Mouse (Mus musculus) ES-E14 (cell line): ENCODE data around the gene Slc2a2. TPM values are rescaled to one million over a fixed set of nuclear protein-coding genes. Genes with fewer than 3 reads are reported as not detected.

Experiments
- DNase-seq: peaks from one replicate; pipeline ENCODE4 v3.0.0-alpha.2; 2013; ENCODE audit warnings: low read depth, low spot score
- H3K27ac ChIP-seq: 2 replicates; pipeline ENCODE4 v1.5.1; 2012; ENCODE audit warnings: low read depth, mild to moderate bottlenecking, low read length, moderate library complexity, mixed read lengths; ENCODE audit not compliant: poor library complexity, insufficient read depth, severe bottlenecking
- H3K36me3 ChIP-seq: 2 replicates; pipeline ENCODE4 v1.6.1; 2012; ENCODE audit warnings: mild to moderate bottlenecking, low read length, moderate library complexity, mixed read lengths; ENCODE audit not compliant: control insufficient read depth, poor library complexity, insufficient read depth, severe bottlenecking
- H3K4me1 ChIP-seq, 2 experiments: fragments of 150-350 bp in 1 of 2; sonication (generic) in 1 of 2; 2 replicates each; pipeline ENCODE4 v1.6.1; 2012; ENCODE audit warnings: low read length in 2 of 2, mild to moderate bottlenecking in 1 of 2, mixed read lengths in 1 of 2; ENCODE audit not compliant: control insufficient read depth in 2 of 2, insufficient read depth in 2 of 2, poor library complexity in 1 of 2
- H3K4me3 ChIP-seq, 2 experiments: fragments of 150-350 bp in 1 of 2; sonication (generic) in 1 of 2; 2 replicates each; pipeline ENCODE4 v1.5.1; 2012; ENCODE audit warnings: low read length in 2 of 2, low read depth in 1 of 2, mild to moderate bottlenecking in 1 of 2, mixed read lengths in 1 of 2; ENCODE audit not compliant: insufficient read depth in 1 of 2, poor library complexity in 1 of 2, severe bottlenecking in 1 of 2
- H3K9ac ChIP-seq: 2 replicates; pipeline ENCODE4 v1.6.1; 2012; ENCODE audit warnings: low read depth, mild to moderate bottlenecking, low read length, mixed read lengths; ENCODE audit not compliant: poor library complexity, insufficient read depth, severe bottlenecking
- H3K9me3 ChIP-seq: fragments of 150-350 bp; sonication (generic); 2 replicates; pipeline ENCODE4 v1.6.1; 2012; ENCODE audit warnings: low read depth, mild to moderate bottlenecking, low read length; ENCODE audit not compliant: control insufficient read depth, insufficient read depth
- CHD2 ChIP-seq: IDR thresholded peaks from 2 replicates; pipeline ENCODE4 v1.6.1; 2014; ENCODE audit warnings: mild to moderate bottlenecking, low read depth, low read length, inconsistent platforms
- HCFC1 ChIP-seq: IDR thresholded peaks from 2 replicates; pipeline ENCODE4 v1.6.1; 2012; ENCODE audit warnings: low read length, inconsistent platforms, borderline replicate concordance; ENCODE audit not compliant: insufficient read depth
- MAFK ChIP-seq: IDR thresholded peaks from 2 replicates; pipeline ENCODE4 v1.6.1; 2014; ENCODE audit warnings: mild to moderate bottlenecking, low read depth, low read length, inconsistent platforms; ENCODE audit not compliant: insufficient read depth
- ZC3H11A ChIP-seq: IDR thresholded peaks from 2 replicates; pipeline ENCODE4 v1.6.1; 2012; ENCODE audit warnings: low read depth, mild to moderate bottlenecking, inconsistent platforms, low read length, borderline replicate concordance
- ZNF384 ChIP-seq: IDR thresholded peaks from 2 replicates; pipeline ENCODE4 v1.6.1; 2012; ENCODE audit warnings: low read depth, low read length, inconsistent platforms
- in situ Hi-C, 2 experiments: fragments of 600-800 bp; cut with MboI; formaldehyde crosslinking; loops; one replicate each; pipeline ENCODE4 v1.15.1; 2025; ENCODE audit warnings: low sequenced_read_pairs in 2 of 2, inconsistent platforms in 1 of 2; ENCODE audit not compliant: unreplicated experiment in 2 of 2
- total RNA-seq: library from RNA; depleted of rRNA; stranded (reverse); fragments of 300-350 nt; gene quantifications from 2 replicates; pipeline ENCODE4 v1.2.3, GENCODE M21; 2012

The Slc2a2 gene
- total RNA-seq, 1 experiment = not detected

GRCm38 (mm10) chr3:28734712-28735111 is 37.0 kb downstream of the Slc2a2 start:
- DNase-seq = no peak
- Histone ChIP-seq H3K9me3 (no peaks in the 10 kb centered on the region), H3K4me1 (0 out of 4 replicates have a peak, but pooled peaks cover 0 to 3% of the 10 kb centered on the region in 2 experiments), H3K4me3 (no peak overlapping the region), H3K36me3 (no peaks in the 10 kb centered on the region), H3K27ac (no peak overlapping the region), H3K9ac (no peak overlapping the region)
- TF ChIP-seq ZC3H11A (no peak), MAFK (no peak), HCFC1 (no peak)
- in situ Hi-C loops = loop anchor here in 1 of 2 experiments (25.0 kb wide), 1 partner anchor 572 kb away; no protein-coding TSS in a partner anchor

- no peak for DNase-seq
- Histone ChIP-seq H3K27ac (no peak overlapping the region), H3K4me1 (0 out of 4 replicates have a peak, but pooled peaks cover 0 to 3% of the 10 kb centered on the region in 2 experiments), H3K9ac (no peak overlapping the region), H3K9me3 (no peaks in the 10 kb centered on the region), H3K36me3 (no peaks in the 10 kb centered on the region), H3K4me3 (no peak overlapping the region)
- in situ Hi-C loops = loop anchor here in 1 of 2 experiments (25.0 kb wide), 1 partner anchor 575 kb away; no protein-coding TSS in a partner anchor
- TF ChIP-seq HCFC1 (no peak), MAFK (no peak), ZC3H11A (no peak), CHD2 (no peak), ZNF384 (no peak)
Measured at GRCm38 (mm10) chr3:28736981-28737380, 39.3 kb downstream of the Slc2a2 start.

- Histone ChIP-seq H3K27ac (no peak overlapping the region), H3K9ac (no peak overlapping the region), H3K9me3 (no peaks in the 10 kb centered on the region), H3K36me3 (no peaks in the 10 kb centered on the region), H3K4me1 (0 out of 4 replicates have a peak, but pooled peaks cover 0 to 3% of the 10 kb centered on the region in 2 experiments), H3K4me3 (no peak overlapping the region)
- no peak for DNase-seq
- in situ Hi-C loops = loop anchor here in 1 of 2 experiments (25.0 kb wide), 1 partner anchor 578 kb away; no protein-coding TSS in a partner anchor
- TF ChIP-seq CHD2 (no peak), ZC3H11A (no peak), HCFC1 (no peak), MAFK (no peak), ZNF384 (no peak)
Measured at GRCm38 (mm10) chr3:28740353-28740752, 42.6 kb downstream of the Slc2a2 start.

- in situ Hi-C loops = loop anchor here in 1 of 2 experiments (25.0 kb wide), 1 partner anchor 581 kb away; no protein-coding TSS in a partner anchor
- H3K9ac ChIP-seq = no peak overlapping the region
- H3K9me3 ChIP-seq = no peaks in the 10 kb centered on the region
- TF ChIP-seq ZNF384 (no peak), HCFC1 (no peak), MAFK (no peak), CHD2 (no peak), ZC3H11A (no peak)
- no peaks in the 10 kb centered on the region for H3K36me3 ChIP-seq
- H3K4me3 ChIP-seq = no peak overlapping the region
- no peaks in the 10 kb centered on the region for H3K4me1 ChIP-seq
- DNase-seq = peak; percentile 56
- no peak overlapping the region for H3K27ac ChIP-seq
Measured at GRCm38 (mm10) chr3:28743251-28743650, 45.5 kb downstream of the Slc2a2 start.

- no peak overlapping the region for H3K4me3 ChIP-seq
- H3K36me3 ChIP-seq = no peaks in the 10 kb centered on the region
- peak; percentile 74 for DNase-seq
- H3K9ac ChIP-seq = no peak overlapping the region
- H3K9me3 ChIP-seq = no peaks in the 10 kb centered on the region
- H3K4me1 ChIP-seq = no peaks in the 10 kb centered on the region
- TF ChIP-seq HCFC1 (no peak), ZNF384 (no peak), MAFK (0 out of 2 replicates have a peak, but pooled peaks have one; percentile 34), ZC3H11A (peak; percentile 99)
- in situ Hi-C loops = loop anchor here in 1 of 2 experiments (25.0 kb wide), 1 partner anchor 584 kb away; no protein-coding TSS in a partner anchor
- H3K27ac ChIP-seq = no peak overlapping the region
Measured at GRCm38 (mm10) chr3:28745835-28746483, 48.3 kb downstream of the Slc2a2 start.
